Mouse (Mus musculus) layer of hippocampus, adult 2 months (tissue): ENCODE results near the gene Zfp9. TPM values are rescaled to one million over a fixed set of nuclear protein-coding genes. Genes with fewer than 3 reads are reported as not detected.

Source experiments
- DNase-seq, 2 experiments: peaks; one replicate each; pipeline ENCODE4 v3.0.0; 2022; ENCODE audit warnings: low spot score in 2 of 2
- H3K27ac ChIP-seq: fragments of 200-600 bp; 2 replicates; pipeline ENCODE4 v1.8.1; 2022
- H3K4me3 ChIP-seq: fragments of 200-600 bp; 2 replicates; pipeline ENCODE4 v1.8.1; 2022; ENCODE audit warnings: mild to moderate bottlenecking
- CTCF ChIP-seq: fragments of 200-600 bp; conservative IDR thresholded peaks from 2 replicates; pipeline ENCODE4 v1.8.1; 2022; ENCODE audit warnings: antibody characterized with exemption, mild to moderate bottlenecking, moderate library complexity
- microRNA-seq, 2 experiments: library from miRNA; unstranded; fragments of <30 nt; microRNA quantifications; one replicate each; pipeline ENCODE4 v1.2.0; 2021
- total RNA-seq, 2 experiments: library from RNA; stranded (reverse); gene quantifications; 2 replicates each; pipeline ENCODE4 v1.2.3; 2021

Zfp9 gene
- total RNA-seq, 2 experiments from 2014 or later, result 16.5 to 17.4 TPM

- DNase-seq, result peak; percentile 95 to 97
- peak within 1 kb of the TSS; percentile 98 for H3K4me3 ChIP-seq
- TF ChIP-seq CTCF, result peak; percentile 95
- H3K27ac ChIP-seq, result peak within 1 kb of the TSS; percentile 99
These were observed 59.8 kb downstream of the Zfp9 start, which contains the start of gene Bms1 for GRCm38 (mm10) chr6:118419050-118419920. Bms1 (minus strand) TSS chr6:118419474.

Small RNAs within 50 kb of the gene (microRNA-seq; reads per million reads assigned to microRNA genes)
- 0 reads per million in 2 experiments for gene Gm25953

Other genes with a start within 250 kb of the Zfp9 start
- 10 to 100 TPM; 27.6 to 28.2 TPM for gene Bms1, start 59.8 kb downstream of the Zfp9 start, total RNA-seq
- gene Zfp248, start 23.8 kb downstream of the Zfp9 start, total RNA-seq, result 10 to 100 TPM; 13.4 to 13.5 TPM
- 1 to 10 TPM; 8.2 to 9.5 TPM for gene Ankrd26, start 82.9 kb upstream of the Zfp9 start, total RNA-seq